Mouse (Mus musculus) cortical plate, adult 2 months (tissue): ENCODE results near the gene Tcea2.

ENCODE experiments used
- CTCF ChIP-seq: fragments of 200-500 bp; IDR thresholded peaks from 2 replicates; pipeline ENCODE4 v1.5.1; 2011; ENCODE audit warnings: mild to moderate bottlenecking, control low read depth, low read length; ENCODE audit not compliant: insufficient read depth; ENCODE audit errors: extremely low read depth
- POLR2A ChIP-seq: fragments of 200-500 bp; IDR thresholded peaks from 2 replicates; pipeline ENCODE4 v1.6.1; 2011; ENCODE audit warnings: mild to moderate bottlenecking, low read length, control low read depth; ENCODE audit not compliant: insufficient read depth; ENCODE audit errors: extremely low read depth

DNA sequence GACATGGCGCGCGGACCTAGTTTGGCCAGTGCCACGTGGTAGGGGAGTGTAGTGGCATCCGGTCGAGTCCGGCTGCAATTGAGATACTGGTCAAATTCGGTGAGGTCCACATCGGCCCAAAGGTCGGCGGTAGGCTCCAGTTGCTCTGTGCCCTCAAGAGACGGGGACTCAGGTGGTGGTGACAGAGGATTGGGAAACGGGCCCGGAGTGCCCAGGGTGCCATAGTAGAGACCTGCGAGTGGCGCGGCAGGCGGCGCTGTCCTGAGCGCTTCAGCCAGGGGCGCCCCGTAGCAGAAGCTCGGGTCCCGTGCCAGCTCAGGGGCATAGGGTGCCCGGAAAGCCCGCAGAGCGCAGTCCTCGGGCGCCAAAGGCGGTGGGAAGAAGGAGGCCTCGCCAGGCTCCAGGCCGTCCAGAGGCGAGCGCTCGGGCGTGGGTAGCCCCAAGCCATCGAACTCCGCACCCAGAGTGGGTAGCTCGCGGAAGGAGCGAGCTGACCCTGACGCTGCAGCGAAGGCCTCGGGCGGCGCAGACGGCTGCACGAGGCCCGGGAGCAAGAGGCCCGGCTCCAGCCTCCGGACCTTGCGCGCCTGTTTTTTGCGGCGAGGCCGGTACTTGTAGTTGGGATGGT lies 9.7 kb upstream of the Tcea2 start:
- TF ChIP-seq CTCF = no peak
- no peak for TF ChIP-seq POLR2A
